Mouse (Mus musculus): Measurements from ENCODE around the gene Fndc3a. TPM values are rescaled to one million over a fixed set of nuclear protein-coding genes. Genes with fewer than 3 reads are reported as not detected.

Gene Fndc3a
- polyA plus RNA-seq, 1 experiment from 2014 or later, result 57.2 TPM

GRCm38 (mm10) chr14:72598976-72599740 is 110.6 kb downstream of the Fndc3a start:
- no peak for ATAC-seq (ENCODE audit: low FRiP score)
- Histone ChIP-seq H3K27ac (replicated peaks) (no peak overlapping the region), H3K9ac (replicated peaks) (no peak overlapping the region), H3K4me2 (no peak overlapping the region), H3K4me3 (replicated peaks) (no peak overlapping the region), H3K36me3 (peaks cover 9% of the 10 kb centered on the region), H3K27me3 (replicated peaks) (no peaks in the 10 kb centered on the region), H3K9me3 (replicated peaks) (no peaks in the 10 kb centered on the region), H3K4me1 (peaks cover 26% of the 10 kb centered on the region)
- WGBS, result 93% methylated on average over 7 of the region's 7 CpGs

DNA sequence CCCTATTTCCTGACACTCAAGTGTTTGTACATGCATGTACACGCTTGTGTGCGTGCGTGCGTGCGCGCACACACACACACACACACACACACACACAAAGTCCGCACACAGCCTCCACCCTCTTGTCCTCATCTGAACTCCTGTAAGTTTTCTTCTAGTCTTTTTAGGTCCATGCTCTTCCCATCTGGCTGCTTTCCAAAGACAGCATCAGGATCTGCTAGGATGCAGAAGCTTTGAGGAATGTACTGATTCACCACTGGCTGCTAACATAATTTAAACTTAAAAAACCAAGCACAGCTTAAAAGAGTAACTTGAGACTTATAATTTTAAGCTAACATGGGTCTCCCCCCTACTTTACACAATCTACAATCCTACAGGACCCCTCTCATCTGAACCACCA is 115.6 kb downstream of the Fndc3a start:
- WGBS, result 96% methylated on average over 7 of the region's 7 CpGs
- peaks cover 14% of the 10 kb centered on the region for H3K36me3 ChIP-seq
- no peaks in the 10 kb centered on the region for H3K9me3 ChIP-seq (replicated peaks)
- no peak for ATAC-seq (ENCODE audit: low FRiP score)
- H3K9ac ChIP-seq (replicated peaks), result no peak overlapping the region
- H3K4me1 ChIP-seq, result 0 out of 2 replicates have a peak, but pooled peaks cover 2% of the 10 kb centered on the region
- H3K27me3 ChIP-seq (replicated peaks), result no peaks in the 10 kb centered on the region
- H3K27ac ChIP-seq (replicated peaks), result no peak overlapping the region
- H3K4me2 ChIP-seq, result no peak overlapping the region
- H3K4me3 ChIP-seq (replicated peaks), result no peak overlapping the region

- Histone ChIP-seq H3K4me3 (replicated peaks) (no peak overlapping the region), H3K4me1 (0 out of 2 replicates have a peak, but pooled peaks cover under 1% of the 10 kb centered on the region), H3K27ac (replicated peaks) (no peak overlapping the region), H3K4me2 (no peak overlapping the region), H3K27me3 (replicated peaks) (no peaks in the 10 kb centered on the region), H3K9ac (replicated peaks) (no peak overlapping the region), H3K36me3 (peaks cover 27% of the 10 kb centered on the region), H3K9me3 (replicated peaks) (no peaks in the 10 kb centered on the region)
- ATAC-seq (ENCODE audit: low FRiP score), result no peak
- 98% methylated on average over 4 of the region's 4 CpGs for WGBS
These were observed 120.4 kb downstream of the Fndc3a start for GRCm38 (mm10) chr14:72589415-72589814.

GRCm38 (mm10) chr14:72582979-72583378 is 126.8 kb downstream of the Fndc3a start:
- Histone ChIP-seq H3K27ac (replicated peaks) (no peak overlapping the region), H3K4me3 (replicated peaks) (no peak overlapping the region), H3K9me3 (replicated peaks) (no peaks in the 10 kb centered on the region), H3K9ac (replicated peaks) (no peak overlapping the region), H3K4me1 (no peaks in the 10 kb centered on the region), H3K36me3 (peaks cover 21% of the 10 kb centered on the region), H3K27me3 (replicated peaks) (no peaks in the 10 kb centered on the region), H3K4me2 (no peak overlapping the region)
- no peak for ATAC-seq (ENCODE audit: low FRiP score)
- 60% methylated on average over 6 of the region's 6 CpGs for WGBS

GRCm38 (mm10) chr14:72580991-72581390 is 128.8 kb downstream of the Fndc3a start:
- peaks cover 14% of the 10 kb centered on the region; the same call in 1 of the 2 replicates for H3K36me3 ChIP-seq
- ATAC-seq (ENCODE audit: low FRiP score), result no peak
- H3K27ac ChIP-seq (replicated peaks), result no peak overlapping the region
- H3K4me2 ChIP-seq, result no peak overlapping the region
- no peak overlapping the region for H3K4me3 ChIP-seq (replicated peaks)
- no peak overlapping the region for H3K9ac ChIP-seq (replicated peaks)
- H3K9me3 ChIP-seq (replicated peaks), result no peaks in the 10 kb centered on the region
- H3K4me1 ChIP-seq, result no peaks in the 10 kb centered on the region
- no peaks in the 10 kb centered on the region for H3K27me3 ChIP-seq (replicated peaks)
- 98% methylated on average over 3 of the region's 3 CpGs for WGBS

DNA sequence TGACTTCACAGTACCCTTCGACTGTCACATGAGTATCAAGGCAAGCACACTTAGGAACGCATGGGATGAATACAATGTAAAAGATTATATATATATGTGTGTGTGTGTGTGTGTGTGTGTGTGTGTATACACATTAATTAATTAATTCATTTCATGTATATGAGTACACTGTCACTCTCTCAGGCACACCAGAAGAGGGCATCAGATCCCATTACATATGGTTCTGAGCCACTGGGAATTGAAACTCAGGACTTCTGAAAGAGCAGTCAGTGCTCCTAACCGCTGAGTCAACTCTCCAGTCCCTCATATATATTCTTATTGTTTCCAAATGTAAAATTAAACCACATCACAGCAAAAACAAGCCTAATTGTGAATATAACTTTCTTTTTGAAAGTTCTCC is 133.5 kb downstream of the Fndc3a start:
- Histone ChIP-seq H3K36me3 (peaks cover 21% of the 10 kb centered on the region), H3K4me1 (no peaks in the 10 kb centered on the region), H3K4me2 (no peak overlapping the region), H3K27ac (replicated peaks) (no peak overlapping the region), H3K4me3 (replicated peaks) (no peak overlapping the region), H3K27me3 (replicated peaks) (no peaks in the 10 kb centered on the region), H3K9ac (replicated peaks) (no peak overlapping the region), H3K9me3 (replicated peaks) (no peaks in the 10 kb centered on the region)
- WGBS, result 94% methylated on average over 3 of the region's 3 CpGs
- no peak for ATAC-seq (ENCODE audit: low FRiP score)

DNA sequence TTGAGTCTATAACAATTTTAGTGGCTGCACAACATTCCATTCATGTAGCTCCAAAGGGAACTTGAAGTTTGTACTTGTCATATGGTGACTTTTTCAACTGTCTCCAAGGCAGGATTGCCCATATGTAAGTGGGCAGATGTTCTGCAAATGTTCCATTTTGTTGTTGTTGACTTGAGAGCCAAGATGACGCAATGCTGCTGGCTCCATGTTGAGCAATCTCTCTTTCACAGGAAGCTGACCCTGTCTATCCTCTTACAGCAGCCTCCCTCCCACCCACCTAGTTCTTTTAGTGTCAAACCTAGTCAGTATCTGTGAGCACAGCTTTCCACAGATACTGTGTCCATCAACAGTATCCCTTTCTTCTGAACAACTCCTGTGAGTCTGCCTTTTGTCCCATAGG is 145.9 kb downstream of the Fndc3a start:
- no peak overlapping the region for H3K4me2 ChIP-seq
- H3K9me3 ChIP-seq (replicated peaks), result no peaks in the 10 kb centered on the region
- ATAC-seq (ENCODE audit: low FRiP score), result no peak
- H3K36me3 ChIP-seq, result peaks cover 46% of the 10 kb centered on the region
- 92% methylated on average over 1 of the region's 1 CpGs for WGBS
- H3K4me3 ChIP-seq (replicated peaks), result no peak overlapping the region
- H3K27me3 ChIP-seq (replicated peaks), result no peaks in the 10 kb centered on the region
- no peak overlapping the region for H3K9ac ChIP-seq (replicated peaks)
- H3K27ac ChIP-seq (replicated peaks), result no peak overlapping the region
- no peaks in the 10 kb centered on the region for H3K4me1 ChIP-seq

DNA sequence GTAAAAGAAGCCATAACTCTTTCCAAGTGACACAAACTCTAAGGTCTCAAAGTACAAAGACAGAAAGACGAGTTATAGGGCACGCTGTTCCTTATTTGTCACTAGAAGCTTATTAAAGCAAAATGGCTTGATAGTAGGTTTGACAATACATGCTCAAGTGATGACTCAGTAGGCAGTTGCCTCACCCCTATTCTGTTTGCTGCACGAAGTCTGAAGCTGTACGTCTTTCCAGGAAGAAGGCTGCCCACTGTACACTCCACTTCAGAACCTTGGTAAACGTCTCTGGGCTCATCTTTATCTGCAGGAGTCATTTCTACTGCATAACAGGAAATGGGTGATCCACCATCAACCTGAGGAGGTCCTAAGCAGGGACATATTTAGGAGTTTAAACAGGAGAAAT is 151.0 kb downstream of the Fndc3a start:
- no peak for ATAC-seq (ENCODE audit: low FRiP score)
- Histone ChIP-seq H3K4me1 (no peaks in the 10 kb centered on the region), H3K9me3 (replicated peaks) (no peaks in the 10 kb centered on the region), H3K4me2 (no peak overlapping the region), H3K4me3 (replicated peaks) (no peak overlapping the region), H3K27me3 (replicated peaks) (no peaks in the 10 kb centered on the region), H3K36me3 (peaks cover 48% of the 10 kb centered on the region), H3K9ac (replicated peaks) (no peak overlapping the region), H3K27ac (replicated peaks) (no peak overlapping the region)
- WGBS, result 80% methylated on average over 5 of the region's 5 CpGs

DNA sequence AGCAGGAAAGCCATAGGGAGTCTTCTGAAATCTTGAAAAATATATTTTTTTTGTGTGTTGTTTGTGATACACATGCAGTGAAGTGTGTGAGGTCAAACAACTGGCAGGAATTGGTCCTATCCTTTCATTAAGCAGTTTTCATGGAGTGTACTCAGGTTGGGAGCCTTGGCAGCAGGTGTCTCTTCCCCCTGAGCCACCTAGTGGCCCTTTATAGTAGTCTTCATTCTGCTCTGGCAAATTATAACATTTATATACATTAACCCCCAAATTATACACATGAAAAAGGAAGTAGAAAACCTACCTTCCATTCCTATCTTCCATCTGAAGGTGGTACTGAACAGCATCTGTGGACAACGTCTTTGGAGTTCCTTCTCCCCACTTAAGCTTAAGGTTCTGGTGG is 154.0 kb downstream of the Fndc3a start:
- ATAC-seq (ENCODE audit: low FRiP score), result no peak
- no peak overlapping the region for H3K4me2 ChIP-seq

GRCm38 (mm10) chr14:72536392-72537017 is 173.3 kb downstream of the Fndc3a start:
- ATAC-seq (ENCODE audit: low FRiP score), result no peak
- Histone ChIP-seq H3K27me3 (replicated peaks) (peaks cover 14% of the 10 kb centered on the region), H3K4me2 (no peak overlapping the region), H3K36me3 (peaks cover 21% of the 10 kb centered on the region), H3K27ac (replicated peaks) (no peak overlapping the region), H3K4me3 (replicated peaks) (no peak overlapping the region), H3K4me1 (peaks cover 13% of the 10 kb centered on the region), H3K9me3 (replicated peaks) (no peaks in the 10 kb centered on the region), H3K9ac (replicated peaks) (no peak overlapping the region)
- WGBS, result 93% methylated on average over 5 of the region's 5 CpGs

More for the DNA sequence above, 154.0 kb downstream of the Fndc3a start:
- Histone ChIP-seq H3K9me3 (replicated peaks) (no peaks in the 10 kb centered on the region), H3K9ac (replicated peaks) (no peak overlapping the region), H3K4me1 (no peaks in the 10 kb centered on the region), H3K36me3 (peaks cover 55% of the 10 kb centered on the region), H3K27ac (replicated peaks) (no peak overlapping the region), H3K27me3 (replicated peaks) (no peaks in the 10 kb centered on the region), H3K4me3 (replicated peaks) (no peak overlapping the region)
- 92% methylated on average over 1 of the region's 1 CpGs for WGBS

- 86% methylated on average over 7 of the region's 7 CpGs for WGBS
- Histone ChIP-seq H3K9ac (replicated peaks) (no peak overlapping the region), H3K4me3 (replicated peaks) (no peak overlapping the region), H3K27me3 (replicated peaks) (peaks cover 16% of the 10 kb centered on the region), H3K4me1 (peaks cover 15% of the 10 kb centered on the region), H3K27ac (replicated peaks) (no peak overlapping the region), H3K4me2 (no peak overlapping the region), H3K9me3 (replicated peaks) (no peaks in the 10 kb centered on the region), H3K36me3 (peaks cover 4% of the 10 kb centered on the region)
- ATAC-seq (ENCODE audit: low FRiP score), result no peak
These were observed 175.9 kb downstream of the Fndc3a start for GRCm38 (mm10) chr14:72533862-72534261.

Data from neural tube, embryonic 15.5 days (tissue).